Mouse (Mus musculus): ENCODE measurements around the gene Tent2. TPM values are rescaled to one million over a fixed set of nuclear protein-coding genes. Genes with fewer than 3 reads are reported as not detected.

The Tent2 gene
- polyA plus RNA-seq, 1 experiment from 2014 or later: 37.4 TPM

DNA sequence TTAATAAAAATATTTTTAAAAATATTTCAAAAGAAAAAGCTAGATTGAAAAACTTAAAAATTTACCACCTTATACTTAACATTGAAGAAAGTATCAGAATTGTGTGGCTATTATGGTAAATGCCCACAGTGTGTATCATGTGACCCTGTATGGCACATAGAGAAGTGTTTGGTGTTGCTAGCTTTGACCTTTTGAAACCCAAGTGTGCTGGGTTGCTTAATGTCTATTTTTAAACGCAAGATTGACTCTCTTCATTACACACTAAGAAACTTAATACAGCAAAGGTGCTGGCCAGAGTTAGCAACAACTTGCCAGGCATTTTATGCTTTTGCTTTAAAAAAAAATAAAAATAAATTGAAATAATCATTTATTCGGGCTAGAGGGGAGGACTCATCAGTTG lies 56.7 kb downstream of the Tent2 start:
- no peak overlapping the region for H3K4me3 ChIP-seq (ENCODE audit: low read length)
- H3K9me3 ChIP-seq (replicated peaks; ENCODE audit: control insufficient read depth, low read length): no peaks in the 10 kb centered on the region
- 0 out of 2 replicates have a peak, but pooled peaks cover 2% of the 10 kb centered on the region for H3K36me3 ChIP-seq (ENCODE audit: control insufficient read depth, insufficient read depth)
- H3K4me1 ChIP-seq (ENCODE audit: control insufficient read depth, insufficient read depth, low read length): peaks cover 29% of the 10 kb centered on the region
- H3K9ac ChIP-seq (ENCODE audit: low read length): no peak overlapping the region
- no peak for ATAC-seq (replicated peaks; ENCODE audit: extremely low read depth, insufficient read depth, low FRiP score)
- 69% methylated on average over 2 of the region's 2 CpGs for WGBS
- no peaks in the 10 kb centered on the region for H3K27me3 ChIP-seq (ENCODE audit: control insufficient read depth, insufficient read depth, low read length)
- H3K4me2 ChIP-seq (ENCODE audit: low read depth, low read length): no peak overlapping the region
- no peak overlapping the region for H3K27ac ChIP-seq (ENCODE audit: low read length)

DNA sequence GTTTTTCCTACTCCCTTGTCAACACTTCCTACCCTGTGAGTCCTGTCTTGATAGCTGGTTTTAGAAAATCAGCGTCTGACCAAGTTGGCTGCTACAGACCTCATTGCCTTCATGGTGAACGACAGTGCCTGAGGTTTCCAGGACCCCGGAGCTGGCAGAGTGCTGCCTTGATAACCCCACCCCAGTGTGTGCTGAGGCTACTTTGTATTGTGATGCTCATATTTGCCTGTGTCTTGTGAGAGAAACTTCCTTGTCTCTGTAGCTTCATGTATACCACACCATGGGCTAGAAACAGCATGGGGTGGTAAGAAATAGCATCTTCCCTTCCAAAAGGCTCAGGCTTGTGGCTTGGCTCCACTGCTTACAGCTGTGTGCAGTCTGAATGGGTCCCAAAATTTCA lies 61.5 kb downstream of the Tent2 start:
- no peak overlapping the region for H3K27ac ChIP-seq (ENCODE audit: low read length)
- H3K4me2 ChIP-seq (ENCODE audit: low read depth, low read length): no peak overlapping the region
- H3K27me3 ChIP-seq (ENCODE audit: control insufficient read depth, insufficient read depth, low read length): no peaks in the 10 kb centered on the region
- no peaks in the 10 kb centered on the region for H3K9me3 ChIP-seq (replicated peaks; ENCODE audit: control insufficient read depth, low read length)
- H3K36me3 ChIP-seq (ENCODE audit: control insufficient read depth, insufficient read depth): 0 out of 2 replicates have a peak, but pooled peaks cover 2% of the 10 kb centered on the region
- H3K9ac ChIP-seq (ENCODE audit: low read length): no peak overlapping the region
- H3K4me3 ChIP-seq (ENCODE audit: low read length): no peak overlapping the region
- 33% methylated on average over 3 of the region's 3 CpGs for WGBS
- ATAC-seq (replicated peaks; ENCODE audit: extremely low read depth, insufficient read depth, low FRiP score): no peak
- peaks cover 7% of the 10 kb centered on the region for H3K4me1 ChIP-seq (ENCODE audit: control insufficient read depth, insufficient read depth, low read length)

DNA sequence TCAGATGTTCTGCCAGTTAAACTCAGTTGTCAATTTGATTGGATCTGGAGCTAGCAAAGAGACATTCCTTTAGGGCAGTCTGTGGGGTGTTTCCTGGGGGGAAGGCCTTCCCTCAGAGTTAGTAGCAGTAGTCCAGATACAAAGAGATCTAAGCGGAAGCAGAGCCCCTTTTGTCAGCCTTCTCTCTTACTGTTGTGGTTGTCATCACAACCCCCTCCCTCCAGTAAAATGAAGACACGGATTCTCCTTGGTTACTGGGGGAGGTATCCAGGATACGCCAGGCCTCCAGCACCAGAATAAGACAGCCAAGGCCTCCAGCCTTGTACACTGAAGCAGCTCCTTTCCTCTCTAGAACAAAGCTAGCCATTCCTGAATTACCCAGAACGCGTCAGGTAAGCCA lies 63.2 kb downstream of the Tent2 start:
- Histone ChIP-seq H3K27me3 (ENCODE audit: control insufficient read depth, insufficient read depth, low read length) (no peaks in the 10 kb centered on the region), H3K27ac (ENCODE audit: low read length) (no peak overlapping the region), H3K36me3 (ENCODE audit: control insufficient read depth, insufficient read depth) (0 out of 2 replicates have a peak, but pooled peaks cover 2% of the 10 kb centered on the region), H3K4me1 (ENCODE audit: control insufficient read depth, insufficient read depth, low read length) (peaks cover 7% of the 10 kb centered on the region), H3K4me3 (ENCODE audit: low read length) (no peak overlapping the region), H3K9me3 (replicated peaks; ENCODE audit: control insufficient read depth, low read length) (no peaks in the 10 kb centered on the region; the same call in 1 of the 2 replicates), H3K9ac (ENCODE audit: low read length) (no peak overlapping the region), H3K4me2 (ENCODE audit: low read depth, low read length) (no peak overlapping the region)
- no peak for ATAC-seq (replicated peaks; ENCODE audit: extremely low read depth, insufficient read depth, low FRiP score)
- 77% methylated on average over 5 of the region's 5 CpGs for WGBS

DNA sequence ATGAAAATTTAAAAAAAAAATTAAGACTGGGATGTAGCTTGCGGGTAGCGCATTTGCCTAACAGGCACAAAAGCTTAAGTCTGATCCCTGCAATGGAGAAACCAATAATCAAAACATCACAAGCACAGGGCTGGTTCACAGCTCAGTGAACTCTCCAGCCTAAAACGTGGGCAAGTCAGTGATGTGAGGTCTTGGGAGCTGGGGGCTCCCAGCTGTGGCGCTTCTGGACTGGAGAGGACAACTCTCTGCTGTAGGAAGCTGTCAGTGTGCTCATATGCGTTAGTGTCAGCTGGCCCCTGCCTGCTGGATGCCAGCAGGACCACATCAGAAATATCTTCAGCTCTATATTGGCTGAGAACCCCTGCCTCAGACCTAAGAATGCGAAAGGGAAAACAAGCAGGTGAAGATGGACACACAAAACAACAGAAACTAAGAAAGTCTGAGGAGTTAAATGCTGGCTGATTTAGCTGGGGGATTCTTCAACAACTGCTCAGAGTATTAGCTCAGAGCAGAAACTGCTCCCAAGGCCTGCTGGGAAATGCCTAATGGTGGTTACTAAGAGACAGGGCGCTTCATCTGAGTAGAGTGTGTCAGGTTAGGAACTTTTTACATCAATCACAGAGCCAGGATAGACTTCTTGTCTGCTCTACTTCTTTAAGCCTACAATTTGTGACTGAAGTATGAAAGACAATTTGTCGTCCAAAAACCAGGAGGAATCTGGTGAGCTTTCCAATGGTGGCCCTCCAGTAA lies 63.9 kb downstream of the Tent2 start:
- no peak overlapping the region for H3K9ac ChIP-seq (ENCODE audit: low read length)
- H3K27me3 ChIP-seq (ENCODE audit: control insufficient read depth, insufficient read depth, low read length): no peaks in the 10 kb centered on the region
- 69% methylated on average over 8 of the region's 8 CpGs for WGBS
- peaks cover 7% of the 10 kb centered on the region for H3K4me1 ChIP-seq (ENCODE audit: control insufficient read depth, insufficient read depth, low read length)
- H3K4me3 ChIP-seq (ENCODE audit: low read length): no peak overlapping the region
- H3K36me3 ChIP-seq (ENCODE audit: control insufficient read depth, insufficient read depth): no peaks in the 10 kb centered on the region
- ATAC-seq (replicated peaks; ENCODE audit: extremely low read depth, insufficient read depth, low FRiP score): no peak
- no peak overlapping the region for H3K4me2 ChIP-seq (ENCODE audit: low read depth, low read length)
- H3K9me3 ChIP-seq (replicated peaks; ENCODE audit: control insufficient read depth, low read length): no peaks in the 10 kb centered on the region; the same call in 1 of the 2 replicates
- H3K27ac ChIP-seq (ENCODE audit: low read length): no peak overlapping the region

DNA sequence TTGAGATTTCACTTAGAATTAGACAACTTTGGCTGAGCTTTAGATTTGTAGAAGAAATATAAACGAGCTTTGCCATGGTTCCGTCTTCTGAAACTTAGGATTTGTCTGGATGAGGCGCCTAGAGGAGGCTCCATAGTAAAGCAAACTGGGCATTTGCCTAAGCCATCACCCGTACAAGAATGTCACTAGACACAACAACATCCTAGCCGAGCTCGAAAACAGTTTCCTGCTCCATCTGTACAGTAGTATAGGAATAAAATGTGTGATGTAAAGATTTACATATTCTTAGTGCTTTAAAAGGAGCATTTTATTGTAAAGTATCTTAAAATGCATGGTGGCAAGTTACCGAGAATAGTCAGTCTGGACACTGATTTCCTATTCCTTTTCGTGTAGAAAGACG lies 69.9 kb downstream of the Tent2 start:
- Histone ChIP-seq H3K9me3 (replicated peaks; ENCODE audit: control insufficient read depth, low read length) (no peaks in the 10 kb centered on the region; the same call in 1 of the 2 replicates), H3K27me3 (ENCODE audit: control insufficient read depth, insufficient read depth, low read length) (no peaks in the 10 kb centered on the region), H3K4me3 (ENCODE audit: low read length) (no peak overlapping the region), H3K27ac (ENCODE audit: low read length) (no peak overlapping the region), H3K36me3 (ENCODE audit: control insufficient read depth, insufficient read depth) (0 out of 2 replicates have a peak, but pooled peaks cover 3% of the 10 kb centered on the region), H3K9ac (ENCODE audit: low read length) (no peak overlapping the region), H3K4me1 (ENCODE audit: control insufficient read depth, insufficient read depth, low read length) (no peaks in the 10 kb centered on the region), H3K4me2 (ENCODE audit: low read depth, low read length) (no peak overlapping the region)
- ATAC-seq (replicated peaks; ENCODE audit: extremely low read depth, insufficient read depth, low FRiP score): no peak
- WGBS: 89% methylated on average over 9 of the region's 9 CpGs

DNA sequence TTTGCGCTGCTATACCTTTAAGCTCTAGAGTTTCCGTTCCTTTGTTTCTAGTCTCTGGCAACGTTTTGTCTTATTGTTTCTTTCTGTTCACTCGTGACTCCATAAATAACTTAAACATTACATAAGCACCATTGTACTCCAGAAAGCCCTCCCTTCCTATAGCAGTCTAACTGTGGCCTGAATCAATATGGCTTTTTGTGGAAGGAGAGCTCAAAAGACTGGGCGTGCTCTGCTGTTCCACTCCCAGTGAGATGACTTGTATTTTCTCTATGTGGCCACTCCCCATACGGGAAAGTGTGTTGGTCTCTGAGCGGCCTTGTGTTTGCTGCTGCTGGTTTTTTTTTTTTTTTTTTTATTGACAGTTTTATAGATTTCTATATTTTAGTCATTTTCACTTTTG lies 74.9 kb downstream of the Tent2 start:
- Histone ChIP-seq H3K9me3 (replicated peaks; ENCODE audit: control insufficient read depth, low read length) (peaks cover 3% of the 10 kb centered on the region; the same call in 1 of the 2 replicates), H3K4me1 (ENCODE audit: control insufficient read depth, insufficient read depth, low read length) (no peaks in the 10 kb centered on the region), H3K27ac (ENCODE audit: low read length) (peak overlapping the region; percentile 68; the same call in 1 of the 2 replicates), H3K4me3 (ENCODE audit: low read length) (no peak overlapping the region), H3K9ac (ENCODE audit: low read length) (no peak overlapping the region), H3K36me3 (ENCODE audit: control insufficient read depth, insufficient read depth) (0 out of 2 replicates have a peak, but pooled peaks cover 3% of the 10 kb centered on the region), H3K27me3 (ENCODE audit: control insufficient read depth, insufficient read depth, low read length) (no peaks in the 10 kb centered on the region), H3K4me2 (ENCODE audit: low read depth, low read length) (no peak overlapping the region)
- 66% methylated on average over 7 of the region's 7 CpGs for WGBS
- peak; percentile 32; the same call in 1 of the 2 replicates for ATAC-seq (replicated peaks; ENCODE audit: extremely low read depth, insufficient read depth, low FRiP score)

DNA sequence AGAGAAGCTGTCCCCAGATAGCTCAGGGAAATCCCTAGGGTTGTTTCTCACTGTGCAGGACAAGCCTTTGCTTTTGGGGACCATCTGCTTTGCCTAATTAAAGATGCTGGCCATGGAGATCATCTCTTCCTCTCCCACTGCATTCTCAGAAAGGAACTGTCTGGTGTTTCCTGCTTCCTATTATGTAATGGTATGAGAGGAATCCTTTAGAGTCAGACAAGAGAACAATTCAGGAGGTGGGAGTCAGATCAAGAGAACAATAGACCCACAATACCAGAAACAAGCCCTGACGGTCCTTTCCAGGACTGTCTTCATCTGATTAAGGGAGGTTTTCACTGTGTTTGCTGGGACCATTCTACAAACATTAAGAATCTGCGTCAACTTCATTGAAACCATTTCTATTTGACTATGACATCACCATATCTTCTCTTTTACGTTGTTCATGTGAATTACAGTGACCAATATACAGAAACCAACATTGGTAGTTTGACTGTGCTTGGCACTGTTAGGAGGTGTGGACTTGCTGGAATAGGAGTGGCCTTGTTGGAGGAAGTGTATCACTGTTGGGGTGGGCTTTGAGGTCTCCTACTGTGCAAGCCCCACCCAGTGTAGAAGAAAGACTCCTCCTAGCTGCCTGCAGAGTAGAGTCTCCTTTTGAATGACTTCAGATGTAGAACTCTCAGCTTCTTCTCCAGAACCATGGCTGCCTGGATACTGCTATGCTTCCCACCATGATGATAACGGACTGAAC lies 89.7 kb downstream of the Tent2 start:
- Histone ChIP-seq H3K4me1 (ENCODE audit: control insufficient read depth, insufficient read depth, low read length) (no peaks in the 10 kb centered on the region), H3K4me3 (ENCODE audit: low read length) (no peak overlapping the region), H3K9ac (ENCODE audit: low read length) (no peak overlapping the region), H3K27me3 (ENCODE audit: control insufficient read depth, insufficient read depth, low read length) (no peaks in the 10 kb centered on the region), H3K36me3 (ENCODE audit: control insufficient read depth, insufficient read depth) (peaks cover 4% of the 10 kb centered on the region; the same call in 1 of the 2 replicates), H3K27ac (ENCODE audit: low read length) (no peak overlapping the region; the same call in 1 of the 2 replicates), H3K9me3 (replicated peaks; ENCODE audit: control insufficient read depth, low read length) (no peaks in the 10 kb centered on the region; the same call in 1 of the 2 replicates), H3K4me2 (ENCODE audit: low read depth, low read length) (no peak overlapping the region)
- 76% methylated on average over 4 of the region's 4 CpGs for WGBS
- no peak; the same call in 1 of the 2 replicates for ATAC-seq (replicated peaks; ENCODE audit: extremely low read depth, insufficient read depth, low FRiP score)

DNA sequence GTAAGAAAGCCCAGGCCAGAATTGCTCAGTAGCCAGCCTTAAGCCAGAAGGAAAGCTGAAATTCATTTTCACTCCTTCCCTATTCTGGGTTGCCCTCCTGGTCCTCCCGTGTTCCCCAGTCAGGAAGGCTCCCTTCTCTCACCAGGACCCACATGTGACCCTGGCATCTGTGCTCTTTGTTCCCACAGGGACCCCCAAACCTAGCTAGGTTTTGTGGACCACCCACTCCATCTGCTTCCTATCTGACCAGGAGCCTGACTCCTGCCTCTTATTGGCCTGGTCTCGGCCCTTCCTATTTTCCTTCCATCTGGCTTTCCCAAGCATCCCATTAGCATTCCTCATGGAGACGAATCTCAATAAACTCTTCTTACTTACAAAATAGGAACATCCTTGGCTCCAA lies 93.6 kb downstream of the Tent2 start:
- Histone ChIP-seq H3K36me3 (ENCODE audit: control insufficient read depth, insufficient read depth) (peaks cover 11% of the 10 kb centered on the region), H3K9ac (ENCODE audit: low read length) (no peak overlapping the region), H3K4me1 (ENCODE audit: control insufficient read depth, insufficient read depth, low read length) (peaks cover 11% of the 10 kb centered on the region), H3K27me3 (ENCODE audit: control insufficient read depth, insufficient read depth, low read length) (no peaks in the 10 kb centered on the region), H3K9me3 (replicated peaks; ENCODE audit: control insufficient read depth, low read length) (no peaks in the 10 kb centered on the region; the same call in 1 of the 2 replicates), H3K4me3 (ENCODE audit: low read length) (no peak overlapping the region), H3K4me2 (ENCODE audit: low read depth, low read length) (no peak overlapping the region), H3K27ac (ENCODE audit: low read length) (no peak overlapping the region)
- WGBS: 84% methylated on average over 3 of the region's 3 CpGs
- no peak for ATAC-seq (replicated peaks; ENCODE audit: extremely low read depth, insufficient read depth, low FRiP score)

DNA sequence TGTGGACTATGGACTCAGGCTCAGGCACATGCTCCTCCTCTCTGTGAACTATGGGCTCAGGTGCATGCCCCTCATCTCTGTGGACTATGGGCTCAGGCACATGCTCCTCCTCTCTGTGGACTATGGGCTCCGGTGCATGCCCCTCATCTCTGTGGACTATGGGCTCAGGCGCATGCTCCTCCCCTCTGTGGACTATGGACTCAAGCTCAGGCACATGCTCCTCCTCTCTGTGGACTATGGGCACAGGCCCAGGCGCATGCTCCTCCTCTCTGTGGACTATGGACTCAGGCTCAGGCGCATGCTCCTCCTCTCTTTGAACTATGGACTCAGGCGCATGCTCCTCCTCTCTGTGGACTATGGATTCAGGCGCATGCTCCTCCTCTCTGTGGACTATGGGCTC lies 95.5 kb downstream of the Tent2 start:
- ATAC-seq (replicated peaks; ENCODE audit: extremely low read depth, insufficient read depth, low FRiP score): no peak
- Histone ChIP-seq H3K36me3 (ENCODE audit: control insufficient read depth, insufficient read depth) (peaks cover 13% of the 10 kb centered on the region), H3K27ac (ENCODE audit: low read length) (no peak overlapping the region), H3K27me3 (ENCODE audit: control insufficient read depth, insufficient read depth, low read length) (no peaks in the 10 kb centered on the region), H3K4me1 (ENCODE audit: control insufficient read depth, insufficient read depth, low read length) (peaks cover 11% of the 10 kb centered on the region), H3K9ac (ENCODE audit: low read length) (no peak overlapping the region), H3K4me3 (ENCODE audit: low read length) (no peak overlapping the region), H3K4me2 (ENCODE audit: low read depth, low read length) (no peak overlapping the region), H3K9me3 (replicated peaks; ENCODE audit: control insufficient read depth, low read length) (no peaks in the 10 kb centered on the region)
- WGBS: 89% methylated on average over 6 of the region's 6 CpGs
